Mouse (Mus musculus) heart, postnatal 0 days (tissue): Measurements from ENCODE around the gene Haus5. TPM values are rescaled to one million over a fixed set of nuclear protein-coding genes. Genes with fewer than 3 reads are reported as not detected.

Experiments
- ATAC-seq: fragments of 200-750 bp; cut with Nextera tagmentation; 2 replicates; pipeline ENCODE4 v1.8.0; 2017; ENCODE audit warnings: low read depth, moderate number of reproducible peaks, moderate library complexity; ENCODE audit not compliant: insufficient read depth
- DNase-seq: peaks from one replicate; pipeline ENCODE4 v3.0.0-alpha.2; 2016; ENCODE audit warnings: low spot score
- H3K27ac ChIP-seq: fragments of 300-500 bp; sonication (generic); 2 replicates; pipeline ENCODE4 v1.5.1; 2014; ENCODE audit warnings: low read depth, mild to moderate bottlenecking
- H3K27me3 ChIP-seq: fragments of 300-500 bp; sonication (generic); 2 replicates; pipeline ENCODE4 v1.6.1; 2014; ENCODE audit warnings: low read length, mixed read lengths; ENCODE audit not compliant: control insufficient read depth, insufficient read depth
- H3K36me3 ChIP-seq: fragments of 300-500 bp; sonication (generic); replicated peaks from 2 replicates; pipeline ENCODE4 v1.6.1; 2014; ENCODE audit warnings: low read length, mixed read lengths; ENCODE audit not compliant: control insufficient read depth, insufficient read depth
- H3K4me1 ChIP-seq: fragments of 300-500 bp; sonication (generic); 2 replicates; pipeline ENCODE4 v1.6.1; 2014; ENCODE audit warnings: antibody characterized with exemption; ENCODE audit not compliant: control insufficient read depth, insufficient read depth
- H3K4me2 ChIP-seq: fragments of 300-500 bp; sonication (generic); 2 replicates; pipeline ENCODE4 v1.6.1; 2014; ENCODE audit warnings: low read depth, mild to moderate bottlenecking, low read length, moderate library complexity
- H3K4me3 ChIP-seq: fragments of 300-500 bp; sonication (generic); 2 replicates; pipeline ENCODE4 v1.5.1; 2014; ENCODE audit warnings: low read depth, low read length
- H3K9ac ChIP-seq: fragments of 300-500 bp; sonication (generic); replicated peaks from 2 replicates; pipeline ENCODE4 v1.6.1; 2014; ENCODE audit warnings: low read depth, low read length, mixed read lengths
- H3K9me3 ChIP-seq: fragments of 300-500 bp; sonication (generic); replicated peaks from 2 replicates; pipeline ENCODE4 v1.6.1; 2016; ENCODE audit warnings: low read length; ENCODE audit not compliant: control insufficient read depth
- CTCF ChIP-seq: IDR thresholded peaks from 2 replicates; pipeline ENCODE4 v1.5.1; 2016; ENCODE audit warnings: antibody characterized with exemption, control low read depth, low read depth
- EP300 ChIP-seq: IDR thresholded peaks from 2 replicates; pipeline ENCODE4 v1.6.1; 2016; ENCODE audit warnings: antibody characterized with exemption, low read depth
- WGBS: fragments of 180-500 bp; shearing (Covaris S2); extraction: QIAGEN DNeasy Blood & Tissue Kit; methylation state at CpG from one replicate; pipeline ENCODE4 v1.1.7; 2014; 5-methylcytosine and 5-hydroxymethylcytosine counted together
- polyA plus RNA-seq: library from polyadenylated mRNA; unstranded; fragments of >200 nt; fragmentation: Nextera tagmentation; extraction: Ambion mirVana; gene quantifications from 2 replicates; pipeline ENCODE4 v1.2.1, GENCODE M21; 2015
- total RNA-seq: library from RNA; depleted of rRNA; stranded (reverse); fragments of >200 nt; gene quantifications from 2 replicates; pipeline ENCODE4 v1.2.3, GENCODE M21; 2014; ENCODE audit warnings: low replicate concordance; rRNA removed

Gene Haus5
- total and polyA plus RNA-seq, 2 experiments from 2014 or later = 9.5 to 19.8 TPM

DNA sequence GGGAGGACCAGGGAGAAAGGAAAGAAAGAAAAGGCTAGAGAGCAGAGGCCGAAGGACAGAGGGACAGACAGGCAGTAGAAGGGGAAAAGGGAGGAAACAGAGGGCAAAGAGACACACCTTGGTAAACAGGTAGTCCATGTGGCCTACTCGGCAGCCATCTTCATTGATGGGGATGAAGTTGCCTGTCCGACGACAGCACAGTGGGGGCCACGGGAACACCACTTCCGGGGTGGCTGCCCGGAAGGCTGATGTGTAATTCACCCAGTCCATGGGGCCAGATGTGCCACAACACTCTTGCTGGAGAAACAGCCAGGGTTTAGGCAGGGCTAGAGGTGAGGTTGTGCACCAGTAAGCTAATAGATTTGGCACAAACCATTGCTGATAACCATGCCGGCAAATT is 59.9 kb downstream of the Haus5 start:
- 81% methylated on average over 8 of the region's 8 CpGs for WGBS
- TF ChIP-seq CTCF = no peak
- no peak for TF ChIP-seq EP300
- Histone ChIP-seq H3K9ac (no peak overlapping the region), H3K9me3 (no peaks in the 10 kb centered on the region), H3K36me3 (no peaks in the 10 kb centered on the region), H3K27ac (no peak overlapping the region), H3K4me1 (peaks cover 9% of the 10 kb centered on the region; the same call in 1 of the 2 replicates), H3K4me2 (no peak overlapping the region), H3K4me3 (no peak overlapping the region), H3K27me3 (no peaks in the 10 kb centered on the region)
- DNase-seq (no peak), ATAC-seq (no peak)

DNA sequence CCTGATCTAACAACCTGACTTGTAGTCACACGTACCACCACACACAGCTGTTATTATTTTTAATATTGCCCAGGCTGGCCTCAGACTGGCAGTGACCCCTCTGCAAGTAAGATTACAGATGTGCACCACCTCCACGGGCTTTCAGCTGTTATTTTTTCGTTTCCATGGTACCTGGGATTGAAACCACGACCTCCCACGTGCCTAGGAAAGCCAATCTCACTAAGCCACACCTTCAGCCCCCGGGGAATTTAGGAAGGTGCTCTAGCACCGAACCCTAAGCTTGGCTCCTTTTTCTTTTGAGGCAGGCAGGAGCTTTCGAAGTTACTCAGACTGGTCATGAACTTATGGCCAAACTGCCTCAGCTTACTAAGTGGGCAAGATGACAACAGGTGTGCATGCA is 60.4 kb downstream of the Haus5 start:
- Histone ChIP-seq H3K9me3 (no peaks in the 10 kb centered on the region), H3K4me3 (no peak overlapping the region), H3K9ac (no peak overlapping the region), H3K27ac (no peak overlapping the region), H3K4me2 (no peak overlapping the region), H3K27me3 (no peaks in the 10 kb centered on the region), H3K36me3 (no peaks in the 10 kb centered on the region), H3K4me1 (0 out of 2 replicates have a peak, but pooled peaks cover 6% of the 10 kb centered on the region)
- 61% methylated on average over 8 of the region's 8 CpGs for WGBS
- ATAC-seq (no peak), DNase-seq (no peak)
- TF ChIP-seq CTCF = no peak

Other genes starting within 250 kb of the Haus5 start
Only the 30 nearest of the 33 such genes appear.
- 3.6 and 11.4 TPM in 2 replicates for gene Aplp1, start 219.5 kb downstream of the Haus5 start, total RNA-seq
- gene Aplp1, start 219.5 kb downstream of the Haus5 start, polyA plus RNA-seq = 4.2 and 5.2 TPM in 2 replicates
- gene Kirrel2, start 207.3 kb downstream of the Haus5 start, total RNA-seq = not detected in 2 replicates
- 0.15 TPM in 1 of 2 replicates, not detected in the other for gene Kirrel2, start 207.3 kb downstream of the Haus5 start, polyA plus RNA-seq
- not detected in 2 replicates for gene Nphs1, start 206.7 kb downstream of the Haus5 start, total RNA-seq
- gene Nphs1, start 206.7 kb downstream of the Haus5 start, polyA plus RNA-seq = 0.05 TPM in 1 of 2 replicates, not detected in the other
- not detected in 2 replicates for gene Prodh2, start 171.4 kb downstream of the Haus5 start, total RNA-seq
- not detected in 2 replicates for gene Prodh2, start 171.4 kb downstream of the Haus5 start, polyA plus RNA-seq
- 0.31 and 4.3 TPM in 2 replicates for gene Arhgap33, start 129.9 kb downstream of the Haus5 start, total RNA-seq
- 0.80 and 1.0 TPM in 2 replicates for gene Arhgap33, start 129.9 kb downstream of the Haus5 start, polyA plus RNA-seq
- gene Hspb6, start 112.8 kb downstream of the Haus5 start, total RNA-seq = 72.0 and 93.3 TPM in 2 replicates
- gene Hspb6, start 112.8 kb downstream of the Haus5 start, polyA plus RNA-seq = 339 and 340 TPM in 2 replicates
- 6.5 and 7.1 TPM in 2 replicates for gene Proser3, start 112.7 kb downstream of the Haus5 start, total RNA-seq
- gene Proser3, start 112.7 kb downstream of the Haus5 start, polyA plus RNA-seq = 2.5 and 3.2 TPM in 2 replicates
- 11.9 and 19.7 TPM in 2 replicates for gene Lin37, start 105.2 kb downstream of the Haus5 start, total RNA-seq
- 26.2 and 27.1 TPM in 2 replicates for gene Lin37, start 105.2 kb downstream of the Haus5 start, polyA plus RNA-seq
- 36.9 and 41.9 TPM in 2 replicates for gene U2af1l4, start 101.7 kb downstream of the Haus5 start, total RNA-seq
- gene U2af1l4, start 101.7 kb downstream of the Haus5 start, polyA plus RNA-seq = 120 and 123 TPM in 2 replicates
- gene Gm49396, start 101.7 kb downstream of the Haus5 start, total RNA-seq = 0.08 and 0.61 TPM in 2 replicates
- gene Gm49396, start 101.7 kb downstream of the Haus5 start, polyA plus RNA-seq = 3.0 and 3.4 TPM in 2 replicates
- gene Psenen, start 101.4 kb downstream of the Haus5 start, total RNA-seq = 106 and 130 TPM in 2 replicates
- gene Psenen, start 101.4 kb downstream of the Haus5 start, polyA plus RNA-seq = 130 and 133 TPM in 2 replicates
- gene Igflr1, start 99.6 kb downstream of the Haus5 start, total RNA-seq = 0.54 and 3.3 TPM in 2 replicates
- 0.94 and 1.9 TPM in 2 replicates for gene Igflr1, start 99.6 kb downstream of the Haus5 start, polyA plus RNA-seq
- 12.1 and 13.4 TPM in 2 replicates for gene Kmt2b, start 76.3 kb downstream of the Haus5 start, total RNA-seq
- 2.9 and 3.2 TPM in 2 replicates for gene Kmt2b, start 76.3 kb downstream of the Haus5 start, polyA plus RNA-seq
- not detected in 2 replicates for gene Zbtb32, start 66.1 kb downstream of the Haus5 start, total RNA-seq
- gene Zbtb32, start 66.1 kb downstream of the Haus5 start, polyA plus RNA-seq = 0.11 and 0.27 TPM in 2 replicates
- 1.1 and 73.4 TPM in 2 replicates for gene Upk1a, start 52.1 kb downstream of the Haus5 start, total RNA-seq
- gene Upk1a, start 52.1 kb downstream of the Haus5 start, polyA plus RNA-seq = 0.56 and 0.60 TPM in 2 replicates
- gene Cox6b1, start 38.8 kb downstream of the Haus5 start, total RNA-seq = 1,408 and 1,527 TPM in 2 replicates
- gene Cox6b1, start 38.8 kb downstream of the Haus5 start, polyA plus RNA-seq = 4,395 and 4,405 TPM in 2 replicates
- not detected in 2 replicates for gene Etv2, start 29.1 kb downstream of the Haus5 start, total RNA-seq
- gene Etv2, start 29.1 kb downstream of the Haus5 start, polyA plus RNA-seq = not detected in 2 replicates
- 93.4 and 114 TPM in 2 replicates for gene Rbm42, start 14.7 kb downstream of the Haus5 start, total RNA-seq
- 71.3 and 71.6 TPM in 2 replicates for gene Rbm42, start 14.7 kb downstream of the Haus5 start, polyA plus RNA-seq
- gene Pmis2, start 6.6 kb upstream of the Haus5 start, total RNA-seq = not detected in 2 replicates
- not detected in 2 replicates for gene Pmis2, start 6.6 kb upstream of the Haus5 start, polyA plus RNA-seq
- gene 2200002J24Rik, start 33.9 kb upstream of the Haus5 start, total RNA-seq = 1.5 and 6.6 TPM in 2 replicates
- gene 2200002J24Rik, start 33.9 kb upstream of the Haus5 start, polyA plus RNA-seq = 5.8 and 6.4 TPM in 2 replicates
- gene Atp4a, start 47.2 kb upstream of the Haus5 start, total RNA-seq = not detected in 2 replicates
- gene Atp4a, start 47.2 kb upstream of the Haus5 start, polyA plus RNA-seq = 0.04 TPM in 1 of 2 replicates, not detected in the other
- gene Tmem147, start 64.5 kb upstream of the Haus5 start, total RNA-seq = 228 and 261 TPM in 2 replicates
- 283 and 304 TPM in 2 replicates for gene Tmem147, start 64.5 kb upstream of the Haus5 start, polyA plus RNA-seq
- not detected in 2 replicates for gene Gapdhs, start 78.7 kb upstream of the Haus5 start, total RNA-seq
- gene Gapdhs, start 78.7 kb upstream of the Haus5 start, polyA plus RNA-seq = 0.16 TPM in 1 of 2 replicates, not detected in the other
- gene Sbsn, start 86.5 kb upstream of the Haus5 start, total RNA-seq = 0.23 and 4.6 TPM in 2 replicates
- gene Sbsn, start 86.5 kb upstream of the Haus5 start, polyA plus RNA-seq = 2.5 and 2.6 TPM in 2 replicates
- gene Dmkn, start 98.8 kb upstream of the Haus5 start, total RNA-seq = 1.1 and 8.1 TPM in 2 replicates
- 10.4 and 13.8 TPM in 2 replicates for gene Dmkn, start 98.8 kb upstream of the Haus5 start, polyA plus RNA-seq
- not detected in 2 replicates for gene Krtdap, start 122.9 kb upstream of the Haus5 start, total RNA-seq
- 0.40 and 1.3 TPM in 2 replicates for gene Krtdap, start 122.9 kb upstream of the Haus5 start, polyA plus RNA-seq
- not detected in 2 replicates for gene Ffar2, start 158.8 kb upstream of the Haus5 start, total RNA-seq
- 0.05 TPM in 2 replicates for gene Ffar2, start 158.8 kb upstream of the Haus5 start, polyA plus RNA-seq
- gene Ffar3, start 191.2 kb upstream of the Haus5 start, total RNA-seq = not detected in 2 replicates
- not detected in 2 replicates for gene Ffar3, start 191.2 kb upstream of the Haus5 start, polyA plus RNA-seq
- not detected in 2 replicates for gene Ffar1, start 196.6 kb upstream of the Haus5 start, total RNA-seq
- gene Ffar1, start 196.6 kb upstream of the Haus5 start, polyA plus RNA-seq = not detected in 2 replicates
- not detected in 2 replicates for gene Cd22, start 215.3 kb upstream of the Haus5 start, total RNA-seq
- gene Cd22, start 215.3 kb upstream of the Haus5 start, polyA plus RNA-seq = 0.08 and 0.23 TPM in 2 replicates